8 mouse cellular contexts compared by ENCODE assay signal in genomic region chr15:81670231-81670640, GRCm38 (mm10). TPM values are rescaled to one million over a fixed set of nuclear protein-coding genes. Genes with fewer than 3 reads are reported as not detected.
A peak's percentile ranks its signal among the peaks of the same experiment; 100 is the strongest.
DNase-seq lines count a peak whose midpoint lies in the region; ATAC-seq lines count a peak whose summit lies in the region.

No protein-coding gene starts in this region.

- DNase-seq in adrenal gland, adult (ENCODE audit: inconsistent age in 2 of 2, low spot score in 1 of 2): peak; percentile 36 to 73
- DNase-seq in adrenal gland, adult 8-10 months: no peak
- peak; percentile 25 to 33 for DNase-seq in lung, adult 18-20 months
- no peak for DNase-seq in lung, postnatal 25 days (ENCODE audit: low spot score)
- DNase-seq in c-Kit-positive CD71-positive TER-119-positive erythroid progenitor cells, embryonic 14.5 days (ENCODE audit: low spot score): peak; percentile 16
- no peak for DNase-seq in liver, embryonic 11.5 days (ENCODE audit: low spot score)
- DNase-seq in splenic B cell, adult 2 months (ENCODE audit: low read depth, low spot score): peak; percentile 56

- no peak overlapping the region for H3K9ac ChIP-seq in hindbrain, embryonic 16.5 days (ENCODE audit: low read depth, low read length)
- no peak overlapping the region for H3K9ac ChIP-seq in liver, embryonic 11.5 days (ENCODE audit: low read depth, low read length)

- peaks cover 28% of the 10 kb centered on the region for H3K36me3 ChIP-seq in hindbrain, embryonic 16.5 days (ENCODE audit: control insufficient read depth, insufficient read depth, low read length)
- H3K36me3 ChIP-seq in liver, embryonic 11.5 days (ENCODE audit: control insufficient read depth, insufficient read depth, low read length): peaks cover 30% of the 10 kb centered on the region
- peaks cover 12% of the 10 kb centered on the region; the same call in 1 of the 2 replicates for H3K36me3 ChIP-seq in splenic B cell, adult 2 months (ENCODE audit: control insufficient read depth, insufficient read depth, low read length, poor library complexity, severe bottlenecking)

- no peak overlapping the region for H3K27ac ChIP-seq in hindbrain, embryonic 16.5 days (ENCODE audit: low read depth, low read length)
- no peak overlapping the region for H3K27ac ChIP-seq in liver, embryonic 11.5 days (ENCODE audit: low read depth, low read length)

- H3K4me2 ChIP-seq in hindbrain, embryonic 16.5 days (ENCODE audit: low read length): no peak overlapping the region
- H3K4me2 ChIP-seq in liver, embryonic 11.5 days: no peak overlapping the region

- 0 out of 2 replicates have a peak, but pooled peaks have one; percentile 30 for ATAC-seq in hindbrain, embryonic 16.5 days
- peak; percentile 31; the same call in 1 of the 2 replicates for ATAC-seq in liver, embryonic 11.5 days (replicated peaks; ENCODE audit: low FRiP score)

- peaks cover under 1% of the 10 kb centered on the region; the same call in 1 of the 2 replicates for H3K4me1 ChIP-seq in hindbrain, embryonic 16.5 days (ENCODE audit: control insufficient read depth, insufficient read depth, low read depth, low read length)
- H3K4me1 ChIP-seq in liver, embryonic 11.5 days (replicated peaks; ENCODE audit: control insufficient read depth, insufficient read depth, low read length): no peaks in the 10 kb centered on the region; the same call in 1 of the 2 replicates

- H3K9me3 ChIP-seq in hindbrain, embryonic 16.5 days (ENCODE audit: control insufficient read depth, low read length): no peaks in the 10 kb centered on the region
- H3K9me3 ChIP-seq in liver, embryonic 11.5 days (ENCODE audit: control insufficient read depth, low read length): no peaks in the 10 kb centered on the region

- H3K4me3 ChIP-seq in hindbrain, embryonic 16.5 days (ENCODE audit: low read length): no peak overlapping the region
- no peak overlapping the region for H3K4me3 ChIP-seq in liver, embryonic 11.5 days (ENCODE audit: low read depth, low read length)

- no peaks in the 10 kb centered on the region for H3K27me3 ChIP-seq in hindbrain, embryonic 16.5 days (replicated peaks; ENCODE audit: control insufficient read depth, insufficient read depth, low read length)
- H3K27me3 ChIP-seq in liver, embryonic 11.5 days (replicated peaks; ENCODE audit: control insufficient read depth, insufficient read depth, low read length): no peaks in the 10 kb centered on the region
- H3K27me3 ChIP-seq in splenic B cell, adult 2 months (ENCODE audit: control insufficient read depth, insufficient read depth, low read length, poor library complexity, severe bottlenecking): no peaks in the 10 kb centered on the region

- WGBS in hindbrain, embryonic 16.5 days: 86% methylated on average over 4 of the region's 4 CpGs
- WGBS in liver, embryonic 11.5 days: 86% methylated on average over 4 of the region's 4 CpGs

RNA-seq across cellular contexts. Expression of gene L3mbtl2, which starts 6.5 kb away (rescaled TPM):
- total RNA-seq in adrenal gland, adult 8-10 months (2022): 10 to 100 TPM; 23.0 to 28.4 (median 24.5) TPM
- 30.3 and 32.9 TPM in 2 replicates for polyA plus RNA-seq in hindbrain, embryonic 16.5 days (2015; fragmentation: Nextera tagmentation; extraction: Ambion mirVana)
- polyA plus RNA-seq in liver, embryonic 11.5 days (2014; fragmentation: Nextera tagmentation; extraction: Ambion mirVana): 39.0 and 43.1 TPM in 2 replicates

RNA-seq across cellular contexts. Expression of gene Chadl, which starts 26.9 kb away (rescaled TPM):
- total RNA-seq in adrenal gland, adult 8-10 months (2022): 1 to 10 TPM; 2.2 to 5.7 (median 3.5) TPM
- polyA plus RNA-seq in hindbrain, embryonic 16.5 days (2015; fragmentation: Nextera tagmentation; extraction: Ambion mirVana): 39.2 and 42.2 TPM in 2 replicates
- polyA plus RNA-seq in liver, embryonic 11.5 days (2014; fragmentation: Nextera tagmentation; extraction: Ambion mirVana): 0.87 and 1.5 TPM in 2 replicates

Comparison
In these comparisons a context has a peak if more than half of its experiments do, and no peak if none do; other contexts are left out.
1. DNase-seq: peak in adrenal gland, adult (2 of 2), lung, adult 18-20 months (2 of 2), c-Kit-positive CD71-positive TER-119-positive erythroid progenitor cells, embryonic 14.5 days (single experiment) and splenic B cell, adult 2 months (single experiment); none in adrenal gland, adult 8-10 months (single experiment), lung, postnatal 25 days (single experiment) and liver, embryonic 11.5 days (single experiment).
2. RNA of gene Chadl, which starts 26.9 kb away (polyA plus RNA-seq): 39.2 to 42.2 TPM in hindbrain, embryonic 16.5 days; 0.87 to 1.5 TPM in liver, embryonic 11.5 days; every median in the first group is over 10 times any median in the second.